Mouse (Mus musculus) erythroblast, embryonic 14.5 days (primary cell): ENCODE results near the gene Qtrt2. TPM values are rescaled to one million over a fixed set of nuclear protein-coding genes. Genes with fewer than 3 reads are reported as not detected.

Experiments
- H3K27me3 ChIP-seq: 2 replicates; pipeline ENCODE4 v1.6.1; 2012; ENCODE audit warnings: inconsistent platforms; ENCODE audit not compliant: control insufficient read depth
- H3K36me3 ChIP-seq: 2 replicates; pipeline ENCODE4 v1.6.1; 2012; ENCODE audit warnings: mild to moderate bottlenecking, inconsistent platforms; ENCODE audit not compliant: control insufficient read depth
- H3K4me1 ChIP-seq: 2 replicates; pipeline ENCODE4 v1.6.1; 2012; ENCODE audit warnings: inconsistent platforms; ENCODE audit not compliant: control insufficient read depth
- H3K4me3 ChIP-seq: replicated peaks from 2 replicates; pipeline ENCODE3; 2012; ENCODE audit warnings: moderate library complexity, mild to moderate bottlenecking, inconsistent platforms
- H3K9me3 ChIP-seq: 2 replicates; pipeline ENCODE4 v1.6.1; 2012; ENCODE audit warnings: low read length, inconsistent platforms, mixed read lengths; ENCODE audit not compliant: control insufficient read depth
- GATA1 ChIP-seq: IDR thresholded peaks from 2 replicates; pipeline ENCODE4 v1.6.1; 2012; ENCODE audit warnings: low read length, inconsistent platforms, mixed read lengths
- TAL1 ChIP-seq: IDR thresholded peaks from 3 replicates; pipeline ENCODE4 v1.6.1; 2012; ENCODE audit warnings: low read length, inconsistent platforms, mixed read lengths
- polyA plus RNA-seq: library from polyadenylated mRNA; stranded (reverse); fragments of >175 nt; gene quantifications from 2 replicates; pipeline ENCODE4 v1.2.3, GENCODE M21; 2012

The Qtrt2 gene
- polyA plus RNA-seq = 0.04 TPM in 1 of 2 replicates, not detected in the other

GRCm38 (mm10) chr16:43926341-43926859, at the start of gene Qtrt2:
Gene Qtrt2 (minus strand): TSS chr16:43926809.
- H3K4me1 ChIP-seq = no peaks in the 10 kb centered on the region
- H3K4me3 ChIP-seq = no peak within 1 kb of the TSS
- no peaks in the 10 kb centered on the region for H3K9me3 ChIP-seq
- no peaks in the 10 kb centered on the region for H3K36me3 ChIP-seq
- no peaks in the 10 kb centered on the region for H3K27me3 ChIP-seq
- TF ChIP-seq TAL1 (no peak), GATA1 (no peak)

DNA sequence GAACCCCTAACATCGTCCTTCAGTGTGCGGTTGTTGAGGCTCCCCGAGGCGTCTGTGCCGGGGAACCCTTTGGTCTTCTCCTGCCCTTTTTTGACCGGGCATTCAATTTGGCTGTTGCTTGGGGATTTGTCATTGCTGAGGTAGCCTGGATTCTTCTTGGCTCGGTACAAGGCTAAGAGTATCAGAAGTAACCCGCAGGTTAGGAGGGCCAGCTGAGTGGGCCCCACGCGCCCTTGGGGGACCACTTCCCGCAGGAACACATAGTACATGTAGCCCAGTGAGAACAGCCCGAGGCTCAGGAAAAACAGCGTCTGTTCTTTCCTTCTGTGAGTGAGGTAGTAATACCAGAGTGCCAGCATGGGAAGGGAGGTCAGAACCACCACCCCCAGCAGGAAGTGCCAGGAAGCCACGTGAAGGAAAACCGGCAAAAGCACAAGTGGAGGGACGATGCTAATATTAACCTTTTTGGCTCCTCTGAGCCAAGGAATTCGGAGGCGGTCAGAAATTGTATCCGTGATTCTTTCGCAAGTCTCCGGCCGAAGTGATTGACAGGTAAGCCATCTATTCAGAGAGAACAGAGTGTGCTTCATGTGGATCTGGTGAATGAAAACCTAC, 47.1 kb upstream of the Qtrt2 start:
- Histone ChIP-seq H3K4me1 (no peaks in the 10 kb centered on the region), H3K9me3 (no peaks in the 10 kb centered on the region), H3K27me3 (peaks cover 6% of the 10 kb centered on the region), H3K4me3 (no peak overlapping the region), H3K36me3 (no peaks in the 10 kb centered on the region; the same call in 1 of the 2 replicates)
- TF ChIP-seq TAL1 (no peak), GATA1 (no peak)

DNA sequence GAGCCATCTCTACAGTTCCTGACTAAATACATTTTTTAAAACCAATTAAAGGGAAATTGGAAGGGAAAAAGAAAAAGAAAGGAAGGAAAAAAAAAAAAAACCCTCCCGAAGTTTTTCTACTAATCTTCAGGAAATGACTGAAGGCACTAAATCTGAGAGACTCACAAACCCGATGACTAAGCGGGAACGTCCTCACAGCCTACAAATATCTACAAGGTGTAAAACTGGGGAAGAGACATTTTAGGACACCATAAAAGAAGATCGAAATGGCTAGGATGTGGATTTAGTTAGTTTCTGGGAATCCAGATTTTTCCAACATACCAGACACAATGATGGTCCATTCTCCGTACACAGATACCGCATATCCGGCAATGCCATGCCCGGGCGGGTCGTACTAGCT, 46.5 kb upstream of the Qtrt2 start:
- peaks cover under 1% of the 10 kb centered on the region; the same call in 1 of the 2 replicates for H3K27me3 ChIP-seq
- H3K4me3 ChIP-seq = no peak overlapping the region
- H3K4me1 ChIP-seq = no peaks in the 10 kb centered on the region
- H3K9me3 ChIP-seq = no peaks in the 10 kb centered on the region
- no peak for TF ChIP-seq GATA1
- TF ChIP-seq TAL1 = no peak
- H3K36me3 ChIP-seq = no peaks in the 10 kb centered on the region; the same call in 1 of the 2 replicates

GRCm38 (mm10) chr16:43972391-43972790, 45.8 kb upstream of the Qtrt2 start:
- Histone ChIP-seq H3K4me3 (no peak overlapping the region), H3K27me3 (no peaks in the 10 kb centered on the region), H3K9me3 (no peaks in the 10 kb centered on the region), H3K36me3 (no peaks in the 10 kb centered on the region; the same call in 1 of the 2 replicates), H3K4me1 (no peaks in the 10 kb centered on the region)
- TF ChIP-seq GATA1 = no peak
- no peak for TF ChIP-seq TAL1

DNA sequence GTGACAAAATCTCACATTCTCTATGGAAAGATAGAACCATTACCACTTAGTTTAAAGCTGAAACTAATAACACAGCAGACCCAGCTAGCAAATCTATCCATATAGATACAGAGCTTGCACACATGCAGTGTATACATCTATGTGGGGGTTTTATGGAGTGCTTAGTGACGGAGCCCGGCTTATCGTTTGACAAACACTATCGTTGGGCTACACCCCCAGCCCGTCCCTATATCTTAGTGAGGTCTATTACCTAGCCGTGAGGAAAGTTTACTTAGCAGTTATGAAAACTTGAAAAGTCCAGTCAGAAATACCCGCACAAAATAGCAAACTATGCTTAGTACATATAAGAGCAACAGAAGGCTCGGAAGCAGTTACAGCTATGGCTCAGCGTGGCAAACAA, 45.1 kb upstream of the Qtrt2 start:
- TF ChIP-seq TAL1 (no peak), GATA1 (no peak)
- no peaks in the 10 kb centered on the region for H3K4me1 ChIP-seq

GRCm38 (mm10) chr16:43971189-43971588, 44.6 kb upstream of the Qtrt2 start:
- no peaks in the 10 kb centered on the region; the same call in 1 of the 2 replicates for H3K36me3 ChIP-seq
- TF ChIP-seq TAL1 (no peak), GATA1 (no peak)
- H3K27me3 ChIP-seq = no peaks in the 10 kb centered on the region
- H3K4me1 ChIP-seq = no peaks in the 10 kb centered on the region
- no peaks in the 10 kb centered on the region for H3K9me3 ChIP-seq
- no peak overlapping the region for H3K4me3 ChIP-seq

More for the DNA sequence above, 45.1 kb upstream of the Qtrt2 start:
- no peaks in the 10 kb centered on the region for H3K9me3 ChIP-seq
- no peaks in the 10 kb centered on the region for H3K27me3 ChIP-seq
- H3K36me3 ChIP-seq = no peaks in the 10 kb centered on the region; the same call in 1 of the 2 replicates
- no peak overlapping the region for H3K4me3 ChIP-seq

GRCm38 (mm10) chr16:43970426-43970825, 43.8 kb upstream of the Qtrt2 start:
- TF ChIP-seq GATA1 (no peak), TAL1 (no peak)
- H3K4me3 ChIP-seq = no peak overlapping the region
- no peaks in the 10 kb centered on the region for H3K9me3 ChIP-seq
- no peaks in the 10 kb centered on the region; the same call in 1 of the 2 replicates for H3K36me3 ChIP-seq
- no peaks in the 10 kb centered on the region for H3K27me3 ChIP-seq
- no peaks in the 10 kb centered on the region for H3K4me1 ChIP-seq

DNA sequence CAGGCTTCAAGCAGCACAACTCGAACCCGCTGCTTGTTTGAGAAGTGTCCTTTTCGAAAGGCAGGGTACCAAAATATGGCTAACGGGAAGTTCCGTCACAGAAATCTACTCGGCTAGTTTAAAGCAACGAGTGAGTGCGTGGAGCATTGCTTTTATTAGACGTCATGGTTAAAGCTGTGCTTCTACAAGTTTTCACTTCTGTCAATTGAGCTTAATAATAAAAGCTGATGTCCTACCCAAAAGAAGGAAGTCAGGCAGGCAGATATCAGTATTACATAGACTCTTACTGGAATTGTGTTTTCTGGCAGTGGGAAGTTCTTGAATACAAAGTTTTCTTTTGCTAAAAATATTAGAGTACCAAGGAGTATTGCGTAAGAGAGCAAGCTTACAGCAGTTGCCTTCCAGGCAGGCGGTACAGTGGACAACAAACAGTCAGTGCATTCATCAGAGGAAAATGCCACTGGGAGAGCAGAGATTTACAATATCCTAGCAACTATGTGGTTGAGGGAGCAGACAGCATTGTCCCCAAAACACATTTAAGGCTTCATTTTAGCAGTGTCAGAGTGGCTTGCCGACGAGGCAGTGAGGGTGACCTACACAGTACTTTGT, 39.3 kb upstream of the Qtrt2 start:
- Histone ChIP-seq H3K4me1 (no peaks in the 10 kb centered on the region), H3K27me3 (no peaks in the 10 kb centered on the region), H3K36me3 (no peaks in the 10 kb centered on the region; the same call in 1 of the 2 replicates), H3K9me3 (no peaks in the 10 kb centered on the region), H3K4me3 (no peak overlapping the region)
- no peak for TF ChIP-seq GATA1
- TF ChIP-seq TAL1 = no peak

GRCm38 (mm10) chr16:43963780-43964179, 37.2 kb upstream of the Qtrt2 start:
- no peaks in the 10 kb centered on the region for H3K4me1 ChIP-seq
- TF ChIP-seq TAL1 (no peak), GATA1 (no peak)
- H3K27me3 ChIP-seq = no peaks in the 10 kb centered on the region
- no peak overlapping the region for H3K4me3 ChIP-seq
- H3K36me3 ChIP-seq = peaks cover 3% of the 10 kb centered on the region
- no peaks in the 10 kb centered on the region for H3K9me3 ChIP-seq
